Mouse (Mus musculus) duodenum, adult 2 months (tissue): Measurements from ENCODE around the gene Spr. TPM values are rescaled to one million over a fixed set of nuclear protein-coding genes. Genes with fewer than 3 reads are reported as not detected.

Experiments
- polyA plus RNA-seq: library from polyadenylated mRNA; depleted of rRNA; stranded (reverse); fragments of >200 nt; gene quantifications from 2 replicates; pipeline ENCODE4 v1.2.3, GENCODE M21; 2012; ENCODE audit warnings: low replicate concordance; rRNA removed

Gene Spr
- 28.5 and 53.0 TPM in 2 replicates for polyA plus RNA-seq

DNA sequence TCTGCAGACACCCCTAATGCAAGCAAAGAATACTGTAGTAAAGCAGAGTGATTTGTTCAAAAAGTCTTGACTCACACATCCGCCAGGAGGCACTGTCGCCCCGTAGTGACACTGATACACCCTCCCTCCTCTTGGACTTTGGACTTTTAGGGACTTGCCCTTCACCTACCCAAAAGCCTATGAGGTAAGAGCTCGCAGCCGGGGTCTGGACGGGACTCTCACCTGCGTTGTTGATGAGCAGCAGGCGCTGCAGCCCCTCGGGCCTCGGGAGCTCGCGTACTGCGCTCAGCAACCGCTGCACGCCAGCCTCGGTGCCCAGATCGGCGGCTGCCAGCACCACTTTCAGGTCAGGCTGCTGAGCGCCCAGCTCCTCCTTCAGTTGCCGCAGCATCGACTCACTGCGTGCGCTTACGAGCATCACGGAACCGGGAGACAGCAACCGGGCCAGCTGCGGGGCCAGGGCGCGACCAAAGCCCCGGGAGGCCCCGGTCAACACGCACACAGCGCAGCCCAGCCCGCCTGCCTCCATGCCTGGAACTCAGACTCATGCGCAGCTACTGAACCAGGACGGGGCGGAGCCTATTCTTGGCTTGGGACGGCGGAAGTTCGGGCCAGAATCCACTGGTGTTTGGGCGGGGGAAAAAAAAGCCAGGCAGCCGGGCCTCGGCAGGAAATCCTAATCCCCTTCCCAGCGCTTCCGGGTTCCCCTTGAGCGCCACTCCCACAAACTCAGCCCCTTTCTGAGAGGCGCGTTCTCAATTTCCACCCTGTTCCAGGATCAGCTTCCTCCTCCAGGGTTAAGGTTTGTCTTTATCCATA lies at the start of gene Spr:
Gene Spr, minus strand, starts transcription at position 550 of the 819 bp plus-strand sequence.

Other genes with a start within 250 kb of the Spr start
- 3.4 and 4.0 TPM in 2 replicates for gene Exoc6b, start 68.3 kb downstream of the Spr start, polyA plus RNA-seq
- not detected in 2 replicates for gene Emx1, start 49.7 kb upstream of the Spr start, polyA plus RNA-seq
- 0.72 and 2.3 TPM in 2 replicates for gene Sfxn5, start 195.7 kb upstream of the Spr start, polyA plus RNA-seq
- gene Rab11fip5, start 236.9 kb upstream of the Spr start, polyA plus RNA-seq = 2.8 and 3.5 TPM in 2 replicates